Mouse (Mus musculus) heart, embryonic 11.5 days (tissue): Measurements from ENCODE around the gene Phf5a. TPM values are rescaled to one million over a fixed set of nuclear protein-coding genes. Genes with fewer than 3 reads are reported as not detected.

ENCODE experiments used
- polyA plus RNA-seq: library from polyadenylated mRNA; unstranded; fragments of >200 nt; fragmentation: Nextera tagmentation; extraction: Ambion mirVana; gene quantifications from 2 replicates; pipeline ENCODE4 v1.2.1, GENCODE M21; 2014

The Phf5a gene
- polyA plus RNA-seq, 1 experiment from 2014 or later, result 131 TPM

Other genes with a start within 250 kb of the Phf5a start
- gene L3mbtl2, start 208.0 kb downstream of the Phf5a start, polyA plus RNA-seq, result 17.2 and 17.7 TPM in 2 replicates
- 0.44 and 1.5 TPM in 2 replicates for gene Chadl, start 174.6 kb downstream of the Phf5a start, polyA plus RNA-seq
- 26.9 and 36.8 TPM in 2 replicates for gene Zc3h7b, start 126.9 kb downstream of the Phf5a start, polyA plus RNA-seq
- 96.3 and 105 TPM in 2 replicates for gene Rangap1, start 126.4 kb downstream of the Phf5a start, polyA plus RNA-seq
- 15.0 and 16.3 TPM in 2 replicates for gene Tef, start 69.5 kb downstream of the Phf5a start, polyA plus RNA-seq
- gene Tob2, start 13.1 kb downstream of the Phf5a start, polyA plus RNA-seq, result 9.9 and 12.1 TPM in 2 replicates
- gene Aco2, start 398 bp upstream of the Phf5a start, polyA plus RNA-seq, result 398 and 483 TPM in 2 replicates
- gene Polr3h, start 54.3 kb upstream of the Phf5a start, polyA plus RNA-seq, result 120 and 121 TPM in 2 replicates
- 6.7 and 6.8 TPM in 2 replicates for gene Csdc2, start 64.8 kb upstream of the Phf5a start, polyA plus RNA-seq
- 22.5 and 22.6 TPM in 2 replicates for gene Pmm1, start 89.0 kb upstream of the Phf5a start, polyA plus RNA-seq
- not detected in 2 replicates for gene 1700029P11Rik, start 108.6 kb upstream of the Phf5a start, polyA plus RNA-seq
- gene Xrcc6, start 115.9 kb upstream of the Phf5a start, polyA plus RNA-seq, result 80.9 and 81.0 TPM in 2 replicates
- 23.8 TPM in 2 replicates for gene Desi1, start 162.0 kb upstream of the Phf5a start, polyA plus RNA-seq
- 193 and 203 TPM in 2 replicates for gene Snu13, start 175.7 kb upstream of the Phf5a start, polyA plus RNA-seq
- not detected in 2 replicates for gene 4930407I10Rik, start 187.2 kb upstream of the Phf5a start, polyA plus RNA-seq
- gene Mei1, start 198.1 kb upstream of the Phf5a start, polyA plus RNA-seq, result not detected in 2 replicates